Mouse (Mus musculus) testis, adult 2 months (tissue): ENCODE data around the gene Crispld2.

Experiments
- CTCF ChIP-seq: fragments of 200-500 bp; IDR thresholded peaks from 2 replicates; pipeline ENCODE4 v1.5.1; 2012; ENCODE audit warnings: low read depth, mild to moderate bottlenecking, inconsistent platforms, low read length, moderate library complexity; ENCODE audit not compliant: control insufficient read depth, insufficient read depth, insufficient replicate concordance
- POLR2A ChIP-seq: fragments of 200-500 bp; IDR thresholded peaks from 2 replicates; pipeline ENCODE4 v1.6.1; 2012; ENCODE audit warnings: low read depth, mild to moderate bottlenecking, inconsistent platforms, low read length, moderate library complexity; ENCODE audit not compliant: control insufficient read depth

DNA sequence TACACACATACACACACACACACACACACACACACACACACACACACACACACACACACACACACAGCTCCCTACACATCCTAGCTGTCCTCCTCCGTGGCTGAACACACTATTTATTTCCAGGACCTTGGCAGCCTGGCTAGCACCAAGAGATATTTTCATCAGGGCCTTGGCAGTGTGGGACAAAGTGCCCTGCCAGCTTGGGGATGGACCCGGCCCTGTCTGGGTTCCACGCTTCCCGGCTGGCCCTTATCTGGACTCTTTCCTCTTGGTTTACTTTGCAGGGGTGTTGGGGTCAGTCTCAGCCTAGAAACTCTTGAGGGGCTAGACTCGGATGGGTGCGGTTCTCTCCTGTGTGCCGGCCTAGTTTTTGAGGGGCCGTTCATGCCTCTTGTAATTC, 8.2 kb downstream of the Crispld2 start:
- TF ChIP-seq POLR2A (no peak), CTCF (no peak)
